Mouse (Mus musculus) midbrain, embryonic 10.5 days (tissue): ENCODE measurements around the gene Gm3055. TPM values are rescaled to one million over a fixed set of nuclear protein-coding genes. Genes with fewer than 3 reads are reported as not detected.
"Not testable (repeated sequence)": the region's sequence is repeated elsewhere in the genome, so short reads cannot be mapped to it uniquely, and the experiment has no call there.

Experiments
- DNase-seq: peaks from one replicate; pipeline ENCODE4 v3.0.0-alpha.2; 2017; ENCODE audit warnings: low spot score
- H3K27ac ChIP-seq: fragments of 300-500 bp; sonication (generic); replicated peaks from 2 replicates; pipeline ENCODE4 v1.5.1; 2016; ENCODE audit warnings: mild to moderate bottlenecking
- H3K27me3 ChIP-seq: fragments of 300-500 bp; sonication (generic); 2 replicates; pipeline ENCODE4 v1.6.1; 2016; ENCODE audit warnings: low read depth, mild to moderate bottlenecking; ENCODE audit not compliant: poor library complexity, severe bottlenecking
- H3K36me3 ChIP-seq: fragments of 300-500 bp; sonication (generic); 2 replicates; pipeline ENCODE4 v1.6.1; 2016; ENCODE audit warnings: mild to moderate bottlenecking, moderate library complexity
- H3K4me1 ChIP-seq: fragments of 300-500 bp; sonication (generic); 2 replicates; pipeline ENCODE4 v1.6.1; 2016
- H3K4me3 ChIP-seq: fragments of 300-500 bp; sonication (generic); 2 replicates; pipeline ENCODE4 v1.5.1; 2016; ENCODE audit warnings: mild to moderate bottlenecking, moderate library complexity
- H3K9me3 ChIP-seq: fragments of 300-500 bp; sonication (generic); replicated peaks from 2 replicates; pipeline ENCODE4 v1.6.1; 2016; ENCODE audit warnings: mild to moderate bottlenecking
- WGBS: fragments of 180-500 bp; shearing (Covaris S2); methylation state at CpG from one replicate; pipeline ENCODE4 v1.1.7; 2016; 5-methylcytosine and 5-hydroxymethylcytosine counted together
- polyA plus RNA-seq: library from polyadenylated mRNA; unstranded; fragments of >200 nt; fragmentation: Nextera tagmentation; extraction: Ambion mirVana; gene quantifications from 2 replicates; pipeline ENCODE4 v1.2.1, GENCODE M21; 2016

Gene Gm3055
- polyA plus RNA-seq, result 13.2 and 15.5 TPM in 2 replicates

DNA sequence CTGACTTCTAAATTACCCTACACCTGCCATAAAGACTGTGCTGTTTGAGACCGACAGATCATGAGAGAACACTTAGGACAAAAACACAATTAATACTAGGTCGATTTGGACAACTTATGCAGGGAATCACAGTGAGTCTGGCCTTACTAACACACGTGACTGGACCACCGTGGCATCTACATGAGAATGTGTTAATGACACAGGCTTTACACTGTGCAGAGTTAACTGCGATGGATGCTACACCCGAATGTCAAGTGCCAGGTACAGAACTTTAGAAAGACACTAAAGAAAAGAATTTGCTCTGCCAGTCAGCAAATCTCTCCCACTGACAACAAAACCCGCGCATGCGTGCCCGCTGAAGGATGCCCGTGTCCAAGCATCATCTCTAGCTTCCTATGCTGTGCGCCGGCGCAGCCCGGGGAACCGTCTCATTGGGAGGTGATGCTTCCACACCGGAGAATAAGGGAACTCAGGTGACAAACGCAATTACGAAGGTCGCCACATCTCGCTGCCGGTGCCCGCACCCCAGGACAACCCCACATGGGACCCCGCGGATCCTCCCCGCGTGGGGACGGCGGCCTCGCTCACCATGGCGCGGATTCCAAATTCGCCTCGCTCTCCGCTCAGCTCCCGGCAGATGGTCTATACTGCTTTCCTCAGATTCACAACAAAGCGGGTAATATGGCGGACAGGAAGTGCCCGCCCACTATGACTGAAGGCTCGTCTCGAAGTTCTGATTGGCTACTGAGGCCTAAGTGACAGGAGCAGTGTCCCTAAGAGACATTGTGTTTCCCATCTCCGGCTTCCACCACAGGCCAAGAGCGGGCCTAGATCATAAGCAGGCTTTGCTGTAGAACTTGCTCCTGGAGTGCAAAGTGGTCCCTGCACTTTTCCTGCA is at the start of gene Gm3055:
Gene Gm3055 (minus strand): TSS at position 656 of the 898 bp plus-strand sequence.
- not testable (repeated sequence) for H3K9me3 ChIP-seq, H3K27me3 ChIP-seq, H3K27ac ChIP-seq, DNase-seq, H3K4me3 ChIP-seq, H3K36me3 ChIP-seq, H3K4me1 ChIP-seq
- WGBS, result no CpG with 5 or more reads among the region's 43 CpGs

DNA sequence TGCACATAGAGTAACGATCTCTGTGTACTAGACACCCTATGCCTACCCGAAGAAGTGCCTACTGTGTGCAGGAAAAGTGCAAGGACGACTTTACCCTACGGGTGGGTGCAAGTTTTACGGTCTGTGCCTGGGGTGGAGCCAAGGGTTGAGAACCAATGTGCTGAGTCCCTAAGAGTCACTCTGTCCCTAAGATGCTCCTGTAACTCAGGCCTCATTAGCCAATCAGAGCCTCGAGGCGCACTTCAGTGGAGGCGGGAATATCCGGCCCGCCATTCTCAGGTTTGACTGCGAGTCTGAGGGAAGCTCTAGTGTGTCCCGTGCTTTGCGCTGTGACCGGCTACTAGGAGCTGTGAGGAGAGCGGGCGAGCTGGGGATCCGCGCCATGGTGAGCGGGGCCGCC is 40.9 kb upstream of the Gm3055 start, which contains the start of gene Gm4767:
Gene Gm4767 (plus strand): TSS at position 288 of the 400 bp plus-strand sequence.
- H3K27ac ChIP-seq, H3K9me3 ChIP-seq, H3K36me3 ChIP-seq, H3K4me3 ChIP-seq, H3K4me1 ChIP-seq, H3K27me3 ChIP-seq: not testable (repeated sequence)
- peak; percentile 3 for DNase-seq
- WGBS, result 41% methylated on average over 10 of the region's 20 CpGs

DNA sequence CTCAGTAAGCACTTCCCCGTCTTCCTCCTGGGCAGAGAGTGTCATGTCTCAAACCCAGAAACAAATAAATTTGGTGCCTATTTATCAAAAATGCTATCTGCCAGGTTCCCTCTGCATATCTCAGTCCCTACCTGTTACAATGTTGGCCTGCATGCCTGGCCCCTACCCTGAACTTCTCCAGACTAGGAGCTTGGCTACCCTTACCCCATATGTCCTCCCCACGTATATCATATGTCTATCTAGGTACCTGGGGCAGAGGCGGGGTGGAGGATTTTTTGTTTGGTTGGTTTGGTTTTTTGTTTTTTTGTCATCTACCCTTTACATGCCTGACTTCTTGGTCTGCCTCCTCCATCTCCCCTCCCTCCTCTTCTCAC is 430 bp upstream of the Gm3055 start:
- H3K4me3 ChIP-seq, H3K27me3 ChIP-seq, H3K4me1 ChIP-seq, H3K36me3 ChIP-seq, H3K27ac ChIP-seq, DNase-seq, H3K9me3 ChIP-seq: not testable (repeated sequence)
- WGBS, result no CpG with 5 or more reads among the region's 3 CpGs

DNA sequence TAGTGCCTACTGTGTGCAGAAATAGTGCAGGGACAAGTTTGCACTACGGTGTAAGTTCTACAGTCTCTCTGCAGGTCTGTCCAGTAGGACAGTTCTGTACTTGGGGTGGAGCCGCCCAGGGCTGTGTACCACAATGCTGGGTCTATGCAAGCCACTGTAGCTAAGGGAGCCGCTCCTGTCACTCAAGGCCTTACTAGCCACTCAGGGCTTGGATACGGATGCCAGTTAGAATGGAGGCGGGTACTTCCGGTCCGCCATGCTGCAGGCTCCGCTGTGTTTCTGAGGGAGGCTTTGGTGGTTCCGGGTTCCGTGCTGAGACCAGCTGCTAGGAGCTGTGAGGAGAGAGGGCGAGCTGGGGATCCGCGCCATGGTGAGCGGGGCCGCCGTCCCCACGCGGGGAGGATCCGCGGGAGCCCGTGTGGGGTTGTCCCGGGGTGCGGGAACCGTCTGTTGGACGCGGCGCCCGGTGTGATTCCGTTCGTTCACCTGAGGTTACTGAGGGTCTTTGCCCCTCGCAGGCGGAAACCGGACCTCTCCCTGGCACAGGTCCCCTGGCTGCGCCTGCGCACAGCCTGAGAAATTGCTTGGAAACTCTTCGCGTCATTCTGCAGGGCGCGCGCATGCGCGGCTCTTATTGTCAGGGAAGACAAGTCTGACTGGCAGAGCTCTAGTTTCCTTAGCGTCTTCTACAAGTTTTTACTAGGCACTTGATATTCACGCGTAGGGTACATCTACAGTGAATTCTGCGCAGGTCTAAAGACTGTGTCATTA is 66.2 kb downstream of the Gm3055 start, which contains the start of gene Zfp433:
Gene Zfp433 (plus strand): TSS at position 295 of the 771 bp plus-strand sequence.
- H3K27me3 ChIP-seq, DNase-seq, H3K36me3 ChIP-seq, H3K4me3 ChIP-seq, H3K4me1 ChIP-seq, H3K27ac ChIP-seq, H3K9me3 ChIP-seq: not testable (repeated sequence)
- WGBS, result no CpG with 5 or more reads among the region's 46 CpGs

Other genes with a start within 250 kb of the Gm3055 start
- 0.53 and 0.85 TPM in 2 replicates for gene Gna15, start 246.9 kb downstream of the Gm3055 start, polyA plus RNA-seq
- gene Gna11, start 226.0 kb downstream of the Gm3055 start, polyA plus RNA-seq, result 70.7 and 73.7 TPM in 2 replicates
- 334 and 467 TPM in 2 replicates for gene Aes, start 211.7 kb downstream of the Gm3055 start, polyA plus RNA-seq
- 9.7 and 13.5 TPM in 2 replicates for gene Tle2, start 196.6 kb downstream of the Gm3055 start, polyA plus RNA-seq
- 6.0 and 8.8 TPM in 2 replicates for gene Tle6, start 170.1 kb downstream of the Gm3055 start, polyA plus RNA-seq
- 1.4 and 2.0 TPM in 2 replicates for gene BC025920, start 164.9 kb downstream of the Gm3055 start, polyA plus RNA-seq
- gene Sirt6, start 143.4 kb downstream of the Gm3055 start, polyA plus RNA-seq, result 49.3 and 58.7 TPM in 2 replicates
- gene Ankrd24, start 142.6 kb downstream of the Gm3055 start, polyA plus RNA-seq, result 5.8 and 5.9 TPM in 2 replicates
- gene Gm10778, start 122.1 kb downstream of the Gm3055 start, polyA plus RNA-seq, result 4.9 and 5.6 TPM in 2 replicates
- 18.8 and 19.0 TPM in 2 replicates for gene Zfp433, start 66.3 kb downstream of the Gm3055 start, polyA plus RNA-seq
- 2.1 and 3.3 TPM in 2 replicates for gene Gm4767, start 41.0 kb upstream of the Gm3055 start, polyA plus RNA-seq
- gene Gm32687, start 92.8 kb upstream of the Gm3055 start, polyA plus RNA-seq, result 10.7 and 11.6 TPM in 2 replicates
- gene Zfp781, start 159.3 kb upstream of the Gm3055 start, polyA plus RNA-seq, result 2.5 and 3.9 TPM in 2 replicates